Mouse (Mus musculus): ENCODE data around the gene Ccdc30. TPM values are rescaled to one million over a fixed set of nuclear protein-coding genes. Genes with fewer than 3 reads are reported as not detected.

The Ccdc30 gene
- total and polyA plus RNA-seq, 3 experiments = 0.41 to 0.52 TPM; not detected in 1

GRCm38 (mm10) chr4:119425077-119425476 is 9.8 kb upstream of the Ccdc30 start:
- H3K36me3 ChIP-seq (ENCODE audit: control insufficient read depth, insufficient read depth, low read length) = no peaks in the 10 kb centered on the region
- 70% methylated on average over 2 of the region's 2 CpGs for WGBS
- TF ChIP-seq EP300 (IDR thresholded peaks at IDR 0.05; ENCODE audit: insufficient read depth, low read depth, low read length) (no peak), POLR2A (IDR thresholded peaks at IDR 0.05; ENCODE audit: insufficient read depth, low read depth, low read length) (no peak), CTCF (IDR thresholded peaks at IDR 0.05) (no peak)
- H3K4me1 ChIP-seq (ENCODE audit: control insufficient read depth, insufficient read depth, low read length) = peaks cover 6% of the 10 kb centered on the region
- no peak overlapping the region for H3K9ac ChIP-seq (ENCODE audit: low read depth, low read length)
- intact Hi-C loops (cut with DNase I) = loop anchor here (5.0 kb wide), 1 partner anchor 237 kb away; no protein-coding TSS in a partner anchor
- no peak for DNase-seq
- H3K27ac ChIP-seq = no peak overlapping the region
- H3K4me3 ChIP-seq = no peak overlapping the region
- H3K27me3 ChIP-seq (ENCODE audit: control insufficient read depth, insufficient read depth, low read length) = no peaks in the 10 kb centered on the region
- H3K79me2 ChIP-seq (replicated peaks; ENCODE audit: control insufficient read depth, insufficient read depth, low read length) = no peaks in the 10 kb centered on the region

GRCm38 (mm10) chr4:119422294-119422964 is 7.1 kb upstream of the Ccdc30 start, which contains the start of the genes Ppcs and Zmynd12:
TSS of gene Ppcs (minus strand) at chr4:119422420.
TSS of gene Zmynd12 (plus strand) at chr4:119422814.
- Histone ChIP-seq H3K36me3 (ENCODE audit: control insufficient read depth, insufficient read depth, low read length) (no peaks in the 10 kb centered on the region), H3K4me3 (peak within 1 kb of the TSS; percentile 98), H3K27me3 (ENCODE audit: control insufficient read depth, insufficient read depth, low read length) (no peaks in the 10 kb centered on the region), H3K4me1 (ENCODE audit: control insufficient read depth, insufficient read depth, low read length) (peaks cover 6% of the 10 kb centered on the region), H3K27ac (peak within 1 kb of the TSS; percentile 99), H3K79me2 (replicated peaks; ENCODE audit: control insufficient read depth, insufficient read depth, low read length) (no peaks in the 10 kb centered on the region), H3K9ac (ENCODE audit: low read depth, low read length) (peak within 1 kb of the TSS; percentile 82)
- intact Hi-C loops (cut with DNase I) = loop anchor here (2.0 to 5.0 kb wide), 3 partner anchors 100 to 175 kb away; partner anchors contain the start of genes Frg2f1 and Ppih
- DNase-seq = peak; percentile 90 to 92
- TF ChIP-seq EP300 (IDR thresholded peaks at IDR 0.05; ENCODE audit: insufficient read depth, low read depth, low read length) (no peak), CTCF (IDR thresholded peaks at IDR 0.05) (peak; percentile 52), POLR2A (IDR thresholded peaks at IDR 0.05; ENCODE audit: insufficient read depth, low read depth, low read length) (peak; percentile 62; the same call in 1 of the 2 replicates)
- under 1% methylated on average over 52 of the region's 52 CpGs for WGBS

GRCm38 (mm10) chr4:119421921-119422293 is 6.6 kb upstream of the Ccdc30 start:
- DNase-seq = no peak
- H3K9ac ChIP-seq (ENCODE audit: low read depth, low read length) = peak overlapping the region; percentile 82
- peaks cover 6% of the 10 kb centered on the region for H3K4me1 ChIP-seq (ENCODE audit: control insufficient read depth, insufficient read depth, low read length)
- no peak for TF ChIP-seq EP300 (IDR thresholded peaks at IDR 0.05; ENCODE audit: insufficient read depth, low read depth, low read length)
- TF ChIP-seq POLR2A (IDR thresholded peaks at IDR 0.05; ENCODE audit: insufficient read depth, low read depth, low read length) = no peak
- no peak for TF ChIP-seq CTCF (IDR thresholded peaks at IDR 0.05)
- no peaks in the 10 kb centered on the region for H3K79me2 ChIP-seq (replicated peaks; ENCODE audit: control insufficient read depth, insufficient read depth, low read length)
- WGBS = under 1% methylated on average over 31 of the region's 31 CpGs
- no peaks in the 10 kb centered on the region for H3K27me3 ChIP-seq (ENCODE audit: control insufficient read depth, insufficient read depth, low read length)
- intact Hi-C loops (cut with DNase I) = loop anchor here (2.0 to 5.0 kb wide), 3 partner anchors 100 to 175 kb away; partner anchors contain the start of genes Frg2f1 and Ppih
- H3K36me3 ChIP-seq (ENCODE audit: control insufficient read depth, insufficient read depth, low read length) = no peaks in the 10 kb centered on the region
- H3K4me3 ChIP-seq = peak overlapping the region; percentile 98
- H3K27ac ChIP-seq = peak overlapping the region; percentile 99

- H3K4me3 ChIP-seq = no peak overlapping the region
- no peak for DNase-seq
- peaks cover 6% of the 10 kb centered on the region for H3K4me1 ChIP-seq (ENCODE audit: control insufficient read depth, insufficient read depth, low read length)
- H3K9ac ChIP-seq (ENCODE audit: low read depth, low read length) = peak overlapping the region; percentile 82
- no peak overlapping the region for H3K27ac ChIP-seq
- WGBS = 54% methylated on average over 3 of the region's 3 CpGs
- no peaks in the 10 kb centered on the region for H3K27me3 ChIP-seq (ENCODE audit: control insufficient read depth, insufficient read depth, low read length)
- no peaks in the 10 kb centered on the region for H3K79me2 ChIP-seq (replicated peaks; ENCODE audit: control insufficient read depth, insufficient read depth, low read length)
- intact Hi-C loops (cut with DNase I) = loop anchor here (5.0 kb wide), 2 partner anchors 99 to 174 kb away; partner anchors contain the start of gene Ppih
- TF ChIP-seq POLR2A (IDR thresholded peaks at IDR 0.05; ENCODE audit: insufficient read depth, low read depth, low read length) = no peak
- no peak for TF ChIP-seq CTCF (IDR thresholded peaks at IDR 0.05)
- TF ChIP-seq EP300 (IDR thresholded peaks at IDR 0.05; ENCODE audit: insufficient read depth, low read depth, low read length) = no peak
- H3K36me3 ChIP-seq (ENCODE audit: control insufficient read depth, insufficient read depth, low read length) = no peaks in the 10 kb centered on the region
Measured at GRCm38 (mm10) chr4:119421191-119421590, 5.9 kb upstream of the Ccdc30 start.

GRCm38 (mm10) chr4:119417894-119418293 is 2.6 kb upstream of the Ccdc30 start:
- no peaks in the 10 kb centered on the region for H3K79me2 ChIP-seq (replicated peaks; ENCODE audit: control insufficient read depth, insufficient read depth, low read length)
- H3K9ac ChIP-seq (ENCODE audit: low read depth, low read length) = no peak overlapping the region
- intact Hi-C loops (cut with DNase I) = no loop called here
- peaks cover 7% of the 10 kb centered on the region for H3K4me1 ChIP-seq (ENCODE audit: control insufficient read depth, insufficient read depth, low read length)
- H3K36me3 ChIP-seq (ENCODE audit: control insufficient read depth, insufficient read depth, low read length) = no peaks in the 10 kb centered on the region
- WGBS = 54% methylated on average over 3 of the region's 3 CpGs
- DNase-seq = no peak
- H3K27me3 ChIP-seq (ENCODE audit: control insufficient read depth, insufficient read depth, low read length) = no peaks in the 10 kb centered on the region
- H3K4me3 ChIP-seq = no peak overlapping the region
- no peak for TF ChIP-seq CTCF (IDR thresholded peaks at IDR 0.05)
- no peak overlapping the region for H3K27ac ChIP-seq

GRCm38 (mm10) chr4:119417270-119417669 is 1.9 kb upstream of the Ccdc30 start:
- DNase-seq = no peak
- 49% methylated on average over 3 of the region's 3 CpGs for WGBS
- Histone ChIP-seq H3K27me3 (ENCODE audit: control insufficient read depth, insufficient read depth, low read length) (no peaks in the 10 kb centered on the region), H3K4me3 (no peak overlapping the region), H3K36me3 (ENCODE audit: control insufficient read depth, insufficient read depth, low read length) (no peaks in the 10 kb centered on the region), H3K9ac (ENCODE audit: low read depth, low read length) (no peak overlapping the region), H3K79me2 (replicated peaks; ENCODE audit: control insufficient read depth, insufficient read depth, low read length) (no peaks in the 10 kb centered on the region), H3K4me1 (ENCODE audit: control insufficient read depth, insufficient read depth, low read length) (peaks cover 6% of the 10 kb centered on the region), H3K27ac (no peak overlapping the region)
- intact Hi-C loops (cut with DNase I) = no loop called here
- no peak for TF ChIP-seq POLR2A (IDR thresholded peaks at IDR 0.05; ENCODE audit: insufficient read depth, low read depth, low read length)
- no peak for TF ChIP-seq CTCF (IDR thresholded peaks at IDR 0.05)
- no peak for TF ChIP-seq EP300 (IDR thresholded peaks at IDR 0.05; ENCODE audit: insufficient read depth, low read depth, low read length)
